Mouse (Mus musculus): ENCODE measurements around the gene Stx7.

GRCm38 (mm10) chr10:24232281-24232680 is 83.2 kb downstream of the Stx7 start:
- no peak for TF ChIP-seq GATA1 (IDR thresholded peaks at IDR 0.05; ENCODE audit: low read length)
- TF ChIP-seq TAL1 (IDR thresholded peaks at IDR 0.05; ENCODE audit: low read length): no peak

Measured in erythroblast, embryonic 14.5 days (primary cell).